Mouse (Mus musculus) olfactory bulb, adult 2 months (tissue): ENCODE data around the gene Pigyl.

Experiments
- CTCF ChIP-seq: fragments of 200-500 bp; IDR thresholded peaks from 2 replicates; pipeline ENCODE4 v1.5.1; 2012; ENCODE audit warnings: low read depth, mild to moderate bottlenecking, low read length, moderate library complexity; ENCODE audit not compliant: insufficient read depth
- POLR2A ChIP-seq: fragments of 200-500 bp; IDR thresholded peaks from 2 replicates; pipeline ENCODE4 v1.6.1; 2012; ENCODE audit warnings: mild to moderate bottlenecking, low read depth, low read length, moderate library complexity; ENCODE audit not compliant: insufficient read depth

DNA sequence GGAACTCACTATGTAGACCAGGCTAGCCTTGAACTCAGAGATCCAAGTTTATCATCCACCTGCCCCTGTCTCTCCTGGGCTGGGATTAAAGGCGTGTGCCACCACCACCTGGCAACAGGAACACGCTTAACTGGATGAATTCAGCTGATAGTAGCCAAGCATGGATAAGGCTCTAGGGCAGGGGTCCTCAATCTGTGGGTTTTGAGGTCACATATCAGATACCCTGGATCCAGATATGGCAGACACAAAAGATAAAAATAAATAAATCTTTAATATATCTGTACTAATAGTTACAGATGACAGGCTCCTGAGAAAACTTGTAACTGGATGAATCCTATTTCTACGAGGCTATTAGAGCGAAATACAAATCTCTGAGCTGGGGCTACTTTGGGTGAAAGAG lies 41.0 kb upstream of the Pigyl start:
- TF ChIP-seq POLR2A (no peak), CTCF (no peak)
